Mouse (Mus musculus) liver, postnatal 0 days (tissue): Measurements from ENCODE around the gene Myoz1. TPM values are rescaled to one million over a fixed set of nuclear protein-coding genes. Genes with fewer than 3 reads are reported as not detected.
"Not testable (repeated sequence)": the region's sequence is repeated elsewhere in the genome, so short reads cannot be mapped to it uniquely, and the experiment has no call there.

Source experiments
- ATAC-seq: fragments of 200-750 bp; cut with Nextera tagmentation; 2 replicates; pipeline ENCODE4 v1.8.0; 2017; ENCODE audit warnings: mild to moderate bottlenecking, moderate library complexity
- DNase-seq: peaks from one replicate; pipeline ENCODE4 v3.0.0-alpha.2; 2016
- H3K27ac ChIP-seq: fragments of 300-500 bp; sonication (generic); 2 replicates; pipeline ENCODE4 v1.5.1; 2014; ENCODE audit warnings: antibody characterized with exemption, moderate library complexity, mild to moderate bottlenecking, low read depth
- H3K27me3 ChIP-seq: fragments of 300-500 bp; sonication (generic); 2 replicates; pipeline ENCODE4 v1.6.1; 2014; ENCODE audit warnings: low read length, control low read depth, mixed read lengths; ENCODE audit not compliant: insufficient read depth
- H3K36me3 ChIP-seq: fragments of 300-500 bp; sonication (generic); replicated peaks from 2 replicates; pipeline ENCODE4 v1.6.1; 2014; ENCODE audit warnings: mild to moderate bottlenecking, control low read depth, low read length, moderate library complexity, mixed read lengths; ENCODE audit not compliant: insufficient read depth
- H3K4me1 ChIP-seq: fragments of 300-500 bp; sonication (generic); 2 replicates; pipeline ENCODE4 v1.6.1; 2014; ENCODE audit warnings: antibody characterized with exemption, mild to moderate bottlenecking, control low read depth; ENCODE audit not compliant: insufficient read depth
- H3K4me2 ChIP-seq: fragments of 300-500 bp; sonication (generic); 2 replicates; pipeline ENCODE4 v1.6.1; 2014; ENCODE audit warnings: low read depth, mild to moderate bottlenecking, low read length, moderate library complexity, mixed read lengths
- H3K4me3 ChIP-seq: fragments of 300-500 bp; sonication (generic); 2 replicates; pipeline ENCODE4 v1.5.1; 2014; ENCODE audit warnings: low read depth, low read length
- H3K9ac ChIP-seq: fragments of 300-500 bp; sonication (generic); replicated peaks from 2 replicates; pipeline ENCODE4 v1.6.1; 2014; ENCODE audit warnings: mild to moderate bottlenecking, moderate library complexity
- H3K9me3 ChIP-seq: fragments of 300-500 bp; sonication (generic); 2 replicates; pipeline ENCODE4 v1.6.1; 2016; ENCODE audit warnings: mild to moderate bottlenecking, control low read depth, low read length, mixed read lengths
- CTCF ChIP-seq: sonication (generic); IDR thresholded peaks from 2 replicates; pipeline ENCODE4 v1.5.1; 2016; ENCODE audit warnings: antibody characterized with exemption, low read depth
- EP300 ChIP-seq: IDR thresholded peaks from 2 replicates; pipeline ENCODE4 v1.6.1; 2016; ENCODE audit warnings: antibody characterized with exemption, low read depth, mild to moderate bottlenecking
- WGBS: fragments of 180-500 bp; shearing (Covaris S2); extraction: QIAGEN DNeasy Blood & Tissue Kit; methylation state at CpG from one replicate; pipeline ENCODE4 v1.1.7; 2014; ENCODE audit not compliant: insufficient replicate concordance; 5-methylcytosine and 5-hydroxymethylcytosine counted together
- polyA plus RNA-seq: library from polyadenylated mRNA; unstranded; fragments of >200 nt; fragmentation: Nextera tagmentation; extraction: Ambion mirVana; gene quantifications from 2 replicates; pipeline ENCODE4 v1.2.1, GENCODE M21; 2015

The Myoz1 gene
- polyA plus RNA-seq, 1 experiment from 2014 or later: 0.41 TPM

DNA sequence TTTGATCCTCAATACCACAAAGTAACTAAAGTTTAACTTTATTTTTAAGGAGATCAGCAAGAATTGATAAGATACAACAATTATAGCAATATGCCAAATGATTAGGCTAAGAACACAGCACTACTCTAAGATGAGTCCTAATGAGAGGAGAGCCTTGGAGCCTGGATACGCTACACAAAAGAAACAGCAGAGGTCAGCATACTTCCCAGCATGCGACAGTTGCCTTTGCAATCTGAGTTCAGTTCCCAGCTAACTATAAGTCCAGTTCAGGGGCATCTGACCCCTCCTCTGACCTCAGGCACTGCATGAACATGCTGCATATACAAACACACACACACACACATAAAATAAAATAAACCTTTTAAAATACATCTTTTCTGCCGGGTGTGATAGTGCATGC, 10.8 kb downstream of the Myoz1 start:
- WGBS: 45% methylated on average over 3 of the region's 3 CpGs
- Histone ChIP-seq H3K27ac (no peak overlapping the region), H3K4me1 (peaks cover 6% of the 10 kb centered on the region), H3K4me3 (no peak overlapping the region), H3K36me3 (no peaks in the 10 kb centered on the region), H3K27me3 (no peaks in the 10 kb centered on the region), H3K9me3 (no peaks in the 10 kb centered on the region), H3K4me2 (no peak overlapping the region), H3K9ac (no peak overlapping the region)
- TF ChIP-seq CTCF (peak; percentile 54), EP300 (no peak)
- DNase-seq (no peak), ATAC-seq (no peak)

- peak overlapping the region; percentile 98 for H3K4me2 ChIP-seq
- H3K27me3 ChIP-seq: no peaks in the 10 kb centered on the region
- peak overlapping the region; percentile 94 for H3K9ac ChIP-seq
- no peak for ATAC-seq
- peak overlapping the region; percentile 90 for H3K4me3 ChIP-seq
- no peaks in the 10 kb centered on the region for H3K36me3 ChIP-seq
- H3K4me1 ChIP-seq: peaks cover 12% of the 10 kb centered on the region
- DNase-seq: no peak
- peak overlapping the region; percentile 97 for H3K27ac ChIP-seq
- whole genome bisulfite sequencing: 17% methylated on average over 10 of the region's 10 CpGs
- TF ChIP-seq CTCF (no peak), EP300 (no peak)
- H3K9me3 ChIP-seq: no peaks in the 10 kb centered on the region
These were observed 14.9 kb downstream of the Myoz1 start for GRCm38 (mm10) chr14:20641438-20641875.

DNA sequence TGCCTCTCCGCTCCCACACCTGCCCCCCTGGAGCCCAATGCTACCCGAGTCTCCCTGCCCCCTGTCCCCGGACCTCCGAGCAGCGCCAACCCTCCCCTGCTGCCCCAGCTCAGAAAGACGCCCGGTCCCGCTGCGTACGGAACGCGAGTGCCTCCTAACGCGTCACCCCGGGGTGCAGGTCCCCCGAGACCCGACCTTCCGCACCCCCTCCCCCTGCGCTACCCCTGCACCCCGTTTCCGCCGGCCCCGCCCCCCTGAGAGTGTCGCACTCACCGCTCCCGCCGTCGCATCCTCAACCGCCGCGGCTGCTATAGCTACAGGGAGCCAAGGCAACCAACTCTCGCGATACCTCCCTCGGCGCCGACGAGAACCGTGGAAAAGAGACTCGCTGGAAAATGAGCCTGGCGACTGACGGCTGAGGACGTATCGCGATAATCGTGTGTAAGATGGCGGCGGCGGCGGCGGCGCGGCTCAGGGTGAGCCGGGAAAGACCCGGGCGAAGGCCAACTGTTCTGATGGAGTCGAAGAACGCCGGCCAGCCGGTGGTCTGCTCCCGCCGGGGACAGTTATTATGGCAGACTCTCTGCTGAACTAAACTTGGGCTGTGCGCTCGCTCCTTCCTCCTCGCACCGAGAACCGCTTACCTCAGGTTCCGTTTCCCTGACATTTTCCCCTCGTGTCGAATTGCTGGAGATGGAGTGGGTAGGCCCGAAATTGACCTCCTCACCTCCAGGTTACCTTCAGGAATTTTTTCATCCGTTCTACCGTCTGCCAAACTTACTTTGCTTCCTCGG, 15.5 kb downstream of the Myoz1 start, which contains the start of gene Usp54:
Gene Usp54, minus strand, starts transcription at position 420 of the 794 bp plus-strand sequence.
- no peaks in the 10 kb centered on the region for H3K9me3 ChIP-seq
- H3K36me3 ChIP-seq: no peaks in the 10 kb centered on the region
- peak; percentile 97 for DNase-seq
- peak within 1 kb of the TSS; percentile 94 for H3K9ac ChIP-seq
- H3K27ac ChIP-seq: peak within 1 kb of the TSS; percentile 97
- TF ChIP-seq EP300: peak; percentile 79
- no peak for TF ChIP-seq CTCF
- no peaks in the 10 kb centered on the region for H3K27me3 ChIP-seq
- peaks cover 12% of the 10 kb centered on the region for H3K4me1 ChIP-seq
- peak within 1 kb of the TSS; percentile 98 for H3K4me2 ChIP-seq
- ATAC-seq: peak; percentile 97
- WGBS: 1% methylated on average over 68 of the region's 73 CpGs
- peak within 1 kb of the TSS; percentile 90 for H3K4me3 ChIP-seq

GRCm38 (mm10) chr14:20639918-20640619, 16.3 kb downstream of the Myoz1 start:
- DNase-seq (no peak), ATAC-seq (peak; percentile 40)
- H3K27me3 ChIP-seq: no peaks in the 10 kb centered on the region
- H3K36me3 ChIP-seq: no peaks in the 10 kb centered on the region
- peak overlapping the region; percentile 97 for H3K27ac ChIP-seq
- peak overlapping the region; percentile 90 for H3K4me3 ChIP-seq
- TF ChIP-seq CTCF (no peak), EP300 (no peak)
- peak overlapping the region; percentile 98 for H3K4me2 ChIP-seq
- H3K9me3 ChIP-seq: no peaks in the 10 kb centered on the region
- H3K9ac ChIP-seq: peak overlapping the region; percentile 94
- H3K4me1 ChIP-seq: peaks cover 12% of the 10 kb centered on the region
- WGBS: 6% methylated on average over 16 of the region's 16 CpGs

DNA sequence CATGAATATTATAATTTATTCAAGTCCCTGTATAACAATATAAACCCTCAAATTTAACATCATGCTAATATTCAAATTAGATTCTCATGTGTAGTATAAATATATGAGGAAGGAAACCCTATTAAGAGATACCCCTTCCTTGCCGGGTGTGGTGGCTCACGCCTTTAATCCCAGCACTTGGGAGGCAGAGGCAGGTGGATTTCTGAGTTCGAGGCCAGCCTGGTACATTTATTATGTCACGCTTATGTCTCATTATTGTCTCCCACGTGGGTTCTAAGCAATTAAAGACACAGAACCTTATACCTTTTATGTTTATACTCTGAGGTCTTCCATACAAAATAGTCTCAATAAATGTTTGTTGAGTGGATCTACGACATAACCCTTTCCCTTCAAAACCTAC, 17.6 kb downstream of the Myoz1 start:
- Histone ChIP-seq H3K4me3 (no peak overlapping the region), H3K27ac (no peak overlapping the region)
- WGBS: 72% methylated on average over 6 of the region's 6 CpGs

GRCm38 (mm10) chr14:20637818-20638574, 18.3 kb downstream of the Myoz1 start:
- no peak overlapping the region for H3K4me3 ChIP-seq
- no peak overlapping the region for H3K4me2 ChIP-seq
- DNase-seq (no peak), ATAC-seq (no peak)
- H3K4me1 ChIP-seq: peaks cover 12% of the 10 kb centered on the region
- H3K36me3 ChIP-seq: no peaks in the 10 kb centered on the region
- no peaks in the 10 kb centered on the region for H3K9me3 ChIP-seq
- no peaks in the 10 kb centered on the region for H3K27me3 ChIP-seq
- 61% methylated on average over 2 of the region's 2 CpGs for WGBS
- H3K27ac ChIP-seq: no peak overlapping the region
- H3K9ac ChIP-seq: no peak overlapping the region
- no peak for TF ChIP-seq EP300
- no peak for TF ChIP-seq CTCF

More for the DNA sequence above, 17.6 kb downstream of the Myoz1 start:
- no peak for ATAC-seq
- Histone ChIP-seq H3K36me3 (no peaks in the 10 kb centered on the region), H3K9ac (no peak overlapping the region), H3K4me1 (peaks cover 12% of the 10 kb centered on the region), H3K4me2 (no peak overlapping the region), H3K27me3 (no peaks in the 10 kb centered on the region), H3K9me3 (no peaks in the 10 kb centered on the region)
- DNase-seq: no peak
- TF ChIP-seq EP300 (no peak), CTCF (no peak)

DNA sequence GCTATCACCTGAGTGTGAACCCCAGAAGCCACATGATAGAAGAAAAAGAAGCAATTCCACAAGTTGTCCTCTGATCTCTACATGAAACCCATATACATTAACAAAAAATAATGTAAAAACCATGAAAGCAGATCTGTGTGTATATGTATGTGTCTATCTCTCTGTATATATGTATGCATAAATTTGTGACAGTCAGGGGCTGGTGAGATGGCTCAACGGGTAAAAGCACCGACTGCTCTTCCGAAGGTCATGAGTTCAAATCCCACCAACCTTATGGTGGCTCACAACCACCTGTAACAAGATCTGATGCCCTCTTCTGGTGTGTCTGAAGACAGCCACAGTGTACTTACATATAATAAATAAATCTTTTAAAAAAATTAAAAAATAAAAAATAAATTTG, 19.4 kb downstream of the Myoz1 start:
- not testable (repeated sequence) for ATAC-seq, H3K4me3 ChIP-seq, H3K27ac ChIP-seq, H3K9ac ChIP-seq, H3K9me3 ChIP-seq, H3K4me2 ChIP-seq, H3K36me3 ChIP-seq, H3K27me3 ChIP-seq, DNase-seq
- 90% methylated on average over 3 of the region's 3 CpGs for WGBS
- H3K4me1 ChIP-seq: peaks cover 12% of the 10 kb centered on the region
